ENCODE assay signal across 8 mouse cellular contexts in genomic region chrX:151046777-151047430, GRCm38 (mm10). TPM values are rescaled to one million over a fixed set of nuclear protein-coding genes. Genes with fewer than 3 reads are reported as not detected.
A peak's percentile ranks its signal among the peaks of the same experiment; 100 is the strongest.
DNase-seq lines count a peak whose midpoint lies in the region; ATAC-seq and TF ChIP-seq lines count a peak whose summit lies in the region.

No protein-coding gene starts in this region.

- peaks cover 3% of the 10 kb centered on the region; the same call in 1 of the 2 replicates for H3K4me1 ChIP-seq in cerebellum, adult 2 months (ENCODE audit: control insufficient read depth, insufficient read depth, low read length)
- H3K4me1 ChIP-seq in lung, embryonic 14.5 days (ENCODE audit: insufficient read depth) = no peaks in the 10 kb centered on the region; the same call in 1 of the 2 replicates

- TF ChIP-seq CTCF in cerebellum, adult 2 months (IDR thresholded peaks at IDR 0.05; ENCODE audit: borderline replicate concordance, insufficient read depth, low read depth, low read length) = no peak
- no peak for TF ChIP-seq CTCF in lung, embryonic 14.5 days (IDR thresholded peaks at IDR 0.05; ENCODE audit: low read depth)

- peak overlapping the region; percentile 82 for H3K4me3 ChIP-seq in cerebellum, adult 2 months (replicated peaks; ENCODE audit: insufficient read depth, low read depth, low read length)
- peak overlapping the region; percentile 62 for H3K4me3 ChIP-seq in lung, embryonic 14.5 days (ENCODE audit: low read depth, low read length)

- peak; percentile 72 for ATAC-seq in frontal cortex, adult (ENCODE audit: low TSS enrichment)
- ATAC-seq in hematopoietic stem cell, adult 5-6 weeks (replicated peaks in 1 of 2; ENCODE audit: insufficient read depth in 1 of 2, low FRiP score in 2 of 2, low TSS enrichment in 1 of 2, low read depth in 1 of 2, poor library complexity in 2 of 2, severe bottlenecking in 2 of 2) = peak; percentile 71 to 87
- peak; percentile 91 for ATAC-seq in lung, embryonic 14.5 days (ENCODE audit: insufficient read depth)

- DNase-seq in ES-CJ7 (ENCODE audit: low read depth, low spot score) = peak; percentile 86
- DNase-seq in cerebellum, adult 2 months = peak; percentile 89 to 90
- DNase-seq in layer of hippocampus, adult 8-10 months (ENCODE audit: low spot score in 2 of 2) = peak; percentile 53 to 70
- DNase-seq in lung, embryonic 14.5 days = peak; percentile 93
- peak; percentile 53 for DNase-seq in ovary, postnatal 10 days (ENCODE audit: low spot score)
- peak; percentile 6 to 19 for DNase-seq in thymus, postnatal 10 days (ENCODE audit: low spot score in 2 of 2)

- 10% methylated on average over 35 of the region's 62 CpGs for WGBS in cerebellum, adult 2 months
- 15% methylated on average over 34 of the region's 62 CpGs for WGBS in lung, embryonic 14.5 days

- H3K9ac ChIP-seq in lung, embryonic 14.5 days = peak overlapping the region; percentile 78

- H3K27me3 ChIP-seq in cerebellum, adult 2 months (ENCODE audit: control insufficient read depth, insufficient read depth, low read length) = no peaks in the 10 kb centered on the region
- H3K27me3 ChIP-seq in lung, embryonic 14.5 days (ENCODE audit: insufficient read depth, low read length) = no peaks in the 10 kb centered on the region

- 0 out of 2 replicates have a peak, but pooled peaks cover 3% of the 10 kb centered on the region for H3K36me3 ChIP-seq in lung, embryonic 14.5 days (ENCODE audit: insufficient read depth)

- H3K4me2 ChIP-seq in lung, embryonic 14.5 days = peak overlapping the region; percentile 72

- TF ChIP-seq POLR2A in cerebellum, adult 2 months (IDR thresholded peaks at IDR 0.05; ENCODE audit: borderline replicate concordance, insufficient read depth, low read length) = peak; percentile 22; the same call in 1 of the 2 replicates

- H3K9me3 ChIP-seq in lung, embryonic 14.5 days (ENCODE audit: low read depth, low read length) = no peaks in the 10 kb centered on the region

- peak overlapping the region; percentile 66 for H3K27ac ChIP-seq in cerebellum, adult 2 months (ENCODE audit: insufficient read depth, low read length)
- H3K27ac ChIP-seq in lung, embryonic 14.5 days (ENCODE audit: low read depth) = peak overlapping the region; percentile 88

RNA-seq across cellular contexts. Expression of gene Fgd1, which starts 1.0 kb away (rescaled TPM):
- 16.8 and 16.9 TPM in 2 replicates for polyA plus RNA-seq in cerebellum, adult 2 months (2012; rRNA removed)
- total RNA-seq in hematopoietic stem cell, adult 5-6 weeks (2017) = 4.6 and 6.7 TPM in 2 replicates
- total RNA-seq in layer of hippocampus, adult 8-10 months (2022) = 10 to 100 TPM; 16.3 to 19.4 (median 18.8) TPM
- polyA plus RNA-seq in lung, embryonic 14.5 days (2014; fragmentation: Nextera tagmentation; extraction: Ambion mirVana) = 14.5 and 14.6 TPM in 2 replicates

RNA-seq across cellular contexts. Expression of gene Gnl3l, which starts 29.8 kb away (rescaled TPM):
- polyA plus RNA-seq in cerebellum, adult 2 months (2012; rRNA removed) = 85.2 and 87.4 TPM in 2 replicates
- 54.8 and 62.5 TPM in 2 replicates for total RNA-seq in hematopoietic stem cell, adult 5-6 weeks (2017)
- total RNA-seq in layer of hippocampus, adult 8-10 months (2022) = 100 to 1,000 TPM; 174 to 229 (median 202) TPM
- polyA plus RNA-seq in lung, embryonic 14.5 days (2014; fragmentation: Nextera tagmentation; extraction: Ambion mirVana) = 27.0 and 29.4 TPM in 2 replicates

RNA-seq across cellular contexts. Expression of gene Tsr2, which starts 49.4 kb away (rescaled TPM):
- 54.3 and 58.7 TPM in 2 replicates for polyA plus RNA-seq in cerebellum, adult 2 months (2012; rRNA removed)
- total RNA-seq in hematopoietic stem cell, adult 5-6 weeks (2017) = 42.7 and 46.9 TPM in 2 replicates
- total RNA-seq in layer of hippocampus, adult 8-10 months (2022) = 10 to 100 TPM; 77.7 to 87.4 (median 82.3) TPM
- 38.0 TPM in 2 replicates for polyA plus RNA-seq in lung, embryonic 14.5 days (2014; fragmentation: Nextera tagmentation; extraction: Ambion mirVana)

Comparison
In these comparisons a context has a peak if more than half of its experiments do, and no peak if none do; other contexts are left out.
1. Peak in every context shown above with its lines: DNase-seq, ATAC-seq, H3K4me3 ChIP-seq and H3K27ac ChIP-seq.
2. DNase-seq: peak in every context shown above with its lines; median percentile 93 in lung, embryonic 14.5 days; 90 in cerebellum, adult 2 months; 86 in ES-CJ7; 62 in layer of hippocampus, adult 8-10 months; 53 in ovary, postnatal 10 days; 12 in thymus, postnatal 10 days.